8 mouse cellular contexts compared by ENCODE assay signal in genomic region chr10:74203650-74204049, GRCm38 (mm10).
DNase-seq lines count a peak whose midpoint lies in the region; ATAC-seq and TF ChIP-seq lines count a peak whose summit lies in the region.

No protein-coding gene starts in this region.

- no peak for ATAC-seq in kidney, postnatal 0 days (replicated peaks; ENCODE audit: low FRiP score, low read depth)
- no peak for ATAC-seq in kidney, embryonic 15.5 days (replicated peaks; ENCODE audit: low FRiP score)
- ATAC-seq in stomach, postnatal 0 days (ENCODE audit: low FRiP score, low TSS enrichment) = no peak

- H3K4me3 ChIP-seq in kidney, postnatal 0 days (replicated peaks; ENCODE audit: low read depth, low read length) = no peak overlapping the region
- no peak overlapping the region for H3K4me3 ChIP-seq in kidney, embryonic 15.5 days (replicated peaks)
- no peak overlapping the region for H3K4me3 ChIP-seq in stomach, postnatal 0 days (ENCODE audit: low read depth, low read length)

- H3K9ac ChIP-seq in kidney, postnatal 0 days (ENCODE audit: low read depth, low read length) = no peak overlapping the region
- H3K9ac ChIP-seq in kidney, embryonic 15.5 days = no peak overlapping the region
- no peak overlapping the region for H3K9ac ChIP-seq in stomach, postnatal 0 days (ENCODE audit: low read length)

- H3K4me1 ChIP-seq in kidney, postnatal 0 days (replicated peaks; ENCODE audit: insufficient read depth, low read length) = no peaks in the 10 kb centered on the region
- H3K4me1 ChIP-seq in kidney, embryonic 15.5 days = no peaks in the 10 kb centered on the region
- no peaks in the 10 kb centered on the region for H3K4me1 ChIP-seq in stomach, postnatal 0 days (replicated peaks; ENCODE audit: control insufficient read depth, insufficient read depth)

- TF ChIP-seq EP300 in stomach, postnatal 0 days (optimal IDR thresholded peaks at IDR 0.05) = no peak

- peak; percentile 56 for DNase-seq in kidney, postnatal 0 days (ENCODE audit: low spot score)
- DNase-seq in Muller cell, postnatal 12 days (ENCODE audit: inconsistent ontology term) = peak; percentile 20
- DNase-seq in cerebellum, postnatal 14 days = peak; percentile 62 to 71
- peak; percentile 61 for DNase-seq in layer of hippocampus, adult 9-10 months (ENCODE audit: low spot score)
- no peak for DNase-seq in stomach, postnatal 0 days (ENCODE audit: low spot score)
- no peak for DNase-seq in spleen, postnatal 14 days (ENCODE audit: low spot score in 2 of 2)
- DNase-seq in gastrocnemius, postnatal 10 days = no peak

- no peaks in the 10 kb centered on the region for H3K9me3 ChIP-seq in kidney, postnatal 0 days (replicated peaks; ENCODE audit: low read length)
- H3K9me3 ChIP-seq in kidney, embryonic 15.5 days (replicated peaks) = no peaks in the 10 kb centered on the region
- H3K9me3 ChIP-seq in stomach, postnatal 0 days (ENCODE audit: control insufficient read depth, low read length) = no peaks in the 10 kb centered on the region

- peak; percentile 76 for TF ChIP-seq CTCF in kidney, postnatal 0 days (IDR thresholded peaks at IDR 0.05; ENCODE audit: low read depth)
- peak; percentile 84 for TF ChIP-seq CTCF in stomach, postnatal 0 days (IDR thresholded peaks at IDR 0.05; ENCODE audit: low read depth)

- no peaks in the 10 kb centered on the region for H3K27me3 ChIP-seq in kidney, postnatal 0 days (ENCODE audit: insufficient read depth, low read length)
- no peaks in the 10 kb centered on the region for H3K27me3 ChIP-seq in kidney, embryonic 15.5 days
- H3K27me3 ChIP-seq in stomach, postnatal 0 days (ENCODE audit: control insufficient read depth, insufficient read depth, low read length) = no peaks in the 10 kb centered on the region

- no peak overlapping the region for H3K27ac ChIP-seq in kidney, postnatal 0 days
- no peak overlapping the region for H3K27ac ChIP-seq in kidney, embryonic 15.5 days
- no peak overlapping the region for H3K27ac ChIP-seq in stomach, postnatal 0 days (replicated peaks)

- H3K4me2 ChIP-seq in kidney, postnatal 0 days (ENCODE audit: low read length) = no peak overlapping the region
- H3K4me2 ChIP-seq in kidney, embryonic 15.5 days = no peak overlapping the region
- H3K4me2 ChIP-seq in stomach, postnatal 0 days (replicated peaks; ENCODE audit: low read depth) = no peak overlapping the region

- H3K36me3 ChIP-seq in kidney, postnatal 0 days (ENCODE audit: insufficient read depth, low read length) = no peaks in the 10 kb centered on the region
- H3K36me3 ChIP-seq in kidney, embryonic 15.5 days = no peaks in the 10 kb centered on the region
- H3K36me3 ChIP-seq in stomach, postnatal 0 days (ENCODE audit: control insufficient read depth, insufficient read depth, low read length) = no peaks in the 10 kb centered on the region

Comparison
In these comparisons a context has a peak if more than half of its experiments do, and no peak if none do; other contexts are left out.
1. DNase-seq: peak in kidney, postnatal 0 days (single experiment), Muller cell, postnatal 12 days (single experiment), cerebellum, postnatal 14 days (2 of 2) and layer of hippocampus, adult 9-10 months (single experiment); none in stomach, postnatal 0 days (single experiment), spleen, postnatal 14 days (0 of 2) and gastrocnemius, postnatal 10 days (single experiment).